Mouse (Mus musculus): ENCODE measurements around the gene Bphl.
A peak's percentile ranks its signal among the peaks of the same experiment; 100 is the strongest.
"Not testable (repeated sequence)": the region's sequence is repeated elsewhere in the genome, so short reads cannot be mapped to it uniquely, and the experiment has no call there.

Gene Bphl

GRCm38 (mm10) chr13:34088201-34088649 is 50.8 kb downstream of the Bphl start:
- DNase-seq (ENCODE audit: low spot score), result not testable (repeated sequence)

DNA sequence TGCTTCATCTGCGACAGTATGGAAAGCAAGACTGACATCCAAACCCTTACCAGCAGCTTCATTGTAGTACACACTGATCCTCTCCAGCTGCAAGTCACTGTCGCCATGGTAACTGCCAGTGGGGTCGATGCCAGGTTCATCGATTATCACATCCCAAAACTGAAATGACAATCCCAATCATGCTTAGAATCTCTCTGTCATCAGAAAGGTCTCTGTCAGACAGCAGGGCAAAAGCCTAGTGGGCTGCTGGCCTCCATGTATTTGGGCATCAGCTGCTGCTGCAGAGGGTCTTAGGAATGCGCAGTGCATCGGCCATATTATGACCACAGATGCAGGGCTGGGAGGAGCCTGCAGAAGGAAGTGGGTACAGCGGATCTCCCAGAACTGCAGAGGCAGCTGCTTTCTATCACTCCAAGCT is 51.5 kb downstream of the Bphl start:
- DNase-seq (ENCODE audit: low spot score), result no peak

GRCm38 (mm10) chr13:34089358-34089757 is 52.0 kb downstream of the Bphl start:
- no peak for DNase-seq (ENCODE audit: low spot score)

DNA sequence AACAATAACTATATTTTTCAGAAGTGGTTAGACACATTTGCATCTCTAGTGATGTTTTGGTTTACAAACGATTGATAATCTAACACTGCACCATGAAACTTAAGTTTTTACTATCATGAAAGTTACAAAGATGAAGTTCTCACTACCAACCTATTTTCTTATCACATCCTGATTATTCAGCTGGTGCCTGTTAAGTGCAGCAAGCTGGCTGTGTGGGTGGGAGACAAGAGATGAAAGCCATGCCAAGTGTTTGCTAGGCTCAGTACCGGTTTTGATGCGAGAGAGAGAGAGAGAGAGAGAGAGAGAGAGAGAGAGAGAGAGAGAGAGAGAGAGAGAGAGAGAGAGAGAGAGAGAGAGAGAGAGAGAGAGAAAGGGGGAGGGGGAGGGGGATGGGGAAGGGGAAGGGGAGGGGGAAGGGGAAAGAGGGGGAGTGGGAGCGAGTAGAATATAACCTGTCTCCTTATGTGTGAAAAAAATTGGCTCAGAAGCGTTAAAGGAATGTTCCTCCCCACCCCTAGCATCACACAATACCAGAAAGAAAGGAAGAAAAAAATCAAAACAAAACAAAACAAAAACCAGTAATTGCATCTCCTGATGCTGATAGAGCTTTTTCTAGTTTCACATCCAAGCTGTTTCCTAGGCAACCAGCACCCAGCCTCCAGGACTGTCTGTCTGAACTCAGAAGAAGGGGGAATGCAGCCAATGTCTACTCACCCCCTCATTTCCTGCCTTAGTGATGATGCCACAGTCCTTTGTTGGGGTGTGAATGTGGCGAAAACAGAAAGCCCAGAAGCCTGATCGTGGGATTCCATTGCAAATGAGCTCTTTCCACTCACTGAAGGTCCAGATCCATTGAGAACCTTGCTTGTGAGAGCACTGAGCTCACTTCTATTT is 58.4 kb downstream of the Bphl start:
- no peak for DNase-seq (ENCODE audit: low spot score)

DNA sequence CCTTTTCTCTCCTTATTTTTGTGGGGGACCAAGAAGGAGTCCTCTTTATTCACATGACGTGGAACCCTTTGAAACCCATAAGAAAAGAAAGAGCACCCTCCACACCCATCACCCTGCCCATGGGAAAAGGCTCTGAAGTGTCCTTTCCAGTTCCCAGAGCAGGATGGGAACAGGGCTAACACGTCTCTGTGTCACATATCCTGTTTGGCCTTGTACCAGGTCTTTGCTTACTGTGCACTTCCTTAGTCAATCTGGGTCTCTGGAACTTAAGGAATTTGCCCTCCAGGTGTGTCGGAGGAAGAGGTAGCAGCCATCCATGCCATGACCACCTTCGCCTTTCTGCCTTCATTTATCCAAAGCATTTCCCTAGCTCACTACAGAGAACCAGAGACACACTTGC is 59.1 kb downstream of the Bphl start:
- no peak for DNase-seq (ENCODE audit: low spot score)

- DNase-seq (ENCODE audit: low spot score), result no peak
Observed at GRCm38 (mm10) chr13:34097086-34097485, 59.7 kb downstream of the Bphl start.

DNA sequence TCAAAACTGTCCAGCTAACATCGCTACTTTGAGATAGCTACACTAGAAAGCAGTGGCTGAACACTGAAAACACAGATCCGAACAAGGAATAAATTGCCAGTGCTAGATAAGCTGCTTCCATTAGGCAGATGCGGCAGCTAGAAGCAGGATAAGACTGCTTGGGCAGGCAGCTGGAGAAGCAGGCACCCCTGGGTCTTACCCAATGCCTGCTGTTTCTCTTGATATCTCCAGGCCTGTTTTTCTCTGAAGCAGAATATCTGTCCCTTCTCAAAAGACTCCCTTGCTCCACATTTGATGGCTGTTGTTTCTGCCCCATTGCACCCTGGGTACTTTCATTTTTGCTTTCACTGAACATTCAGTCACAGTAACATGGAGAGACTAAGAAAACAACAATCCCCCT is 63.3 kb downstream of the Bphl start:
- DNase-seq (ENCODE audit: low spot score), result no peak

DNA sequence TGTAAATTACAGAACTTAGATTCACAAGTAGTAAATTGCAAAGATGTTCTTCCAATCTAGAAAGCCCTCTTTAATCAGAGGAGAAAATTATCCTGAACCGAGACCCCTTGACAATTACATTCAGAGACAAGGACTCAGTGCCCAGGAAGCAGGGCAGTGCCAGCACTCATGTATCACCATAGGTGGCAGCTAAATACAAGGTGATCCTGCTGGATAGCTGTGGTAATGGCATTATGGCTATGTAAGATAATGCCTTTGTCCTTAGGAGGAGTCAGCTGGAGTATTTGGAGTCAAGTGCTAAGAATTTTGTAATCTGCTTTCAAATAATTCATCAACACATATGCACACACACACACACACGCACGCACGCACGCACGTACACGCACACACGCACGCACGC is 63.9 kb downstream of the Bphl start:
- DNase-seq (ENCODE audit: low spot score), result no peak

GRCm38 (mm10) chr13:34101908-34102307 is 64.5 kb downstream of the Bphl start:
- no peak for DNase-seq (ENCODE audit: low spot score)

- no peak for DNase-seq (ENCODE audit: low spot score)
Observed at GRCm38 (mm10) chr13:34105364-34105763, 68.0 kb downstream of the Bphl start.

GRCm38 (mm10) chr13:34106256-34106655 is 68.9 kb downstream of the Bphl start:
- no peak for DNase-seq (ENCODE audit: low spot score)

DNA sequence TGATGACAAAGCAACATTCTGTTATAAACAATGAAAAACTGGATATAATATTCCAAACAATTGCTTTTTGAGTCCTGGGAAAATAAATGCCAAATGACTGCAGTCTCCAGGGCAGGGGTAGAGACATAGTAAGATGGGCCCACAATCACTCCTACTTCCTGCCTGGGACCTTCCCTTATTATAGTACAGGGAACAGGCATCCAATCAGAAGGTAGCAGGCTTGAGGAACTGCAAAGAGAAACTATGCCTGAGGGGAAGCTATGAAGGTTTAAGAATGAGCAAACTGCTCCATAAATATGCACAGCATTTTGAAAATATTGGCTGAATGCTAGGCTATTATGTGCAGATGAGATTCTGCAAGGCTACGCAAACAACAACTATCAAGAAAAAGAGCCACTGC is 69.6 kb downstream of the Bphl start:
- no peak for DNase-seq (ENCODE audit: low spot score)

GRCm38 (mm10) chr13:34109035-34109676 is 71.8 kb downstream of the Bphl start:
- no peak for DNase-seq (ENCODE audit: low spot score)

DNA sequence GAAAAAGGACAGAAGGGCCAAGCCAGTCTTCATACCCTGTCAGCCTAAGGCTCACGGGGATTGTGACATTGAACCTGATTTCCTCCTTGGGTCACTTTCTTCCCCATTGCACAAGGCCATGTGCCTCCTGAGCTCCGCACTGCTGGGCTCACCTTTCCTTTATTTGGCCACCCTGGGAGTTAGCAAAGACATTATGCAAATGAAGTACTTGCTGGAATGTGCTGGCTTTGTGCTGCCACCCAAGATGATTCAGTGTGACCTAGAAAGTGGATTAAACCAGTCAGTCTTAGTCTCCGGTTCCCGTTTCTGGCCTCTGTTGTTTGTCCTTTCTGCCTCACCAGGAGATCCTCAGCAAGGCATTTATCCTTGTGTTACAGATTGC is 72.3 kb downstream of the Bphl start:
- no peak for DNase-seq (ENCODE audit: low spot score)

DNA sequence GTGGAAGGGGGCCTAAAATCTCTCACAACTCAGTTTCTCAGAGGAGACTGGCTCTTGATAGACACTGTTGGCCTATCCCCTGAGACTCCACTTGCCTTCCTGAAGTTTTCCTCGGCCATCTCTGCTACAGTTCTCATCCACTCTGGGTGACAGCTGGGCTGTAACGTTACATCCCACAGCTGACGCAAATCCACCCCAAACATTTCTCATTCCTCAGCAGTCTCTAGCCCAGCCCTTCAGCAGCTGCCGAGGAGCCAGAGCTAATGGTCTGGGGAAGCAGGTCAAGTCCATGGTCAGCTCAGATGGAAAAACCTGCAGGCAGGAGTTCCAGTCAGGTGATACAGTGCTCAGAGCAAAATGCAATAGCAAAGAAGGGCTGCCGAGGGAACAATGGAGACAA is 73.6 kb downstream of the Bphl start:
- no peak for DNase-seq (ENCODE audit: low spot score)

DNA sequence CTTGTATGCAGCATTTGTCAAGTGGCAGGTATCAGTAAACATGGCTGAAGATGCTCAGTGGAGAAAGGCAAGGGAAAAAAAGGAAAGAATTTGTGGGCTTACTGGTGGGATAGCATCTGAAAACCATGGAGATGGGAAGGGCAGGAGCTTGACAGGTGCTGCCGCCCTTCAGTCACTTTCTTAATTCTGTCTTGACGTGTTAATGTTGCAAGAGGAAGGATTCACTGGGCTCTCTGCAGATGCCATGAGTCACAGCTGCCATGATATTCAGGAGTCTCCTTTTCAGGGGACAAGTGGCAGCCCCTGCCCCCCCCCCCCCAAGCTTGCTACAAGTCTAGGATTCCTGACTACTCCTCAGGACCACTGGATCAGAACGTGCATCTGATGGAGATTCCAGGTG is 74.5 kb downstream of the Bphl start:
- DNase-seq (ENCODE audit: low spot score), result no peak

DNA sequence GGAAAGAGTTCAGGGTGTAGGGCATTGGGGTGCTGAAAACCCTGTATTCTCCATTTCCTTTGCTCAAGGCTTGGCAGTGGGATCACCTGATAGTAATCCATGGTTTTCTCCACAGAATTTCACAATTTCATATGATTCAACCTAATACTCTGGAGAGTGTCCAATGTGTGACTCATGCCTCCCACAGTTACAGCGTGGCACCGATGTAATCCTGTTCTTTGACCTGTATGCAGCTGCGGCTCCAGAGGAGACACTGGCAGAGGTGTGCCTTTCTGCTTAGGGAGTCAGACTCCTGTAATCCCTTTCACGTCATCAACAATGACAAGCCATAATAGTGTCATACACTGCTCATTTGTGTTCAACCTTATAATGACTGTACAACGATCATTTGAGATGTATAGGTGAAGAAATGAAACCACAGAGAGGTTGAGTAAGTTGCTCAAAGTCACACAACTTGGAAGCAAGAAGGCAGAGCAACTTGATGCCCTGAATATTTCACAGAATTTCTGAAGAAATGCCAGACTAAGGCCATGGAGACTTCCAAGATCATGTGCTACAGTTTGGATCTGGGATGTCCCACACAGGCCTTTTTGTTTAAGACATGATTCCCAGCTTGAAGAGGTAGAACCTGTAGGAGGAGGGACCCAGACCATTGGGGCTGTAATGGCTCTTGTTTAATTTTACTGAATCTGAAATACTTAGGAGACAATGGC is 75.1 kb downstream of the Bphl start:
- peak; percentile 54 for DNase-seq (ENCODE audit: low spot score)

DNA sequence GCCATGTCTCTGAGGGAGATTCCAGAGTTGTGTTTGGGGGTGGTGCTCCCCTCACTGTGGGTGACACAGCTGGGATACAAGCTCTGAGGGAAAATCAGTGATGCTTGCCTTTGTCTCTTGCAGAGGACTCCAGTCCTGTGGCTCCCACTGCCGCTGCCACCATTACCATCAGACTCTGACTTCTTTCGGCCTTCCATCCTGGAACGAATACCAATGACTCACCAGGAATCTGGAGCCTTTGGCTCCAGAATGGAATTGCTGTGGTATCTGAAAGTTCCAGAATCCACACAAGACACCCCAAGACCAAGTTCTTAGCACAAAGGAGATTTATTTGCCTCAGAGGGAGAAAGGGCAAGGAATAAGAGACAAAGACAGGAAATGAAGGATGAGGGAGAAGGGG is 75.7 kb downstream of the Bphl start:
- DNase-seq (ENCODE audit: low spot score), result no peak

GRCm38 (mm10) chr13:34114654-34115053 is 77.3 kb downstream of the Bphl start:
- no peak for DNase-seq (ENCODE audit: low spot score)

GRCm38 (mm10) chr13:34116508-34116907 is 79.1 kb downstream of the Bphl start:
- no peak for DNase-seq (ENCODE audit: low spot score)

DNA sequence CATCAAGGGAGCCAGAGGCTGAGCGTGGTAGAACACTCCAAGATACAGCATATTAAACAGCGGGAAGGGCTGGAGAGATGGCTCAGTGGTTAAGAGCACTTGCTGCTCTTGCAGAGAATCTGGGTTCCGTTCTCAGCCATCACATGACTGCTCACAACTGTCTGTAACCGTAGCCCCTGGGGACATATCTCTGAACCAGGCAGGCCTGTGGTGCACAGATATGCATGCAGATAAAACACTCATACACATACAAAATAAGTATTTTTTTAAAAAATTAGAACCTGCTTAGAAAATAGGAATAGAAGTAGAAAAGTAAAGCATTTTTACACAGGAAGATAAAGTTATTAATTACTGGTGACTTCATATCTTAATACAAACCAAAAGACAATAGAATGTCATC is 81.4 kb downstream of the Bphl start:
- no peak for DNase-seq (ENCODE audit: low spot score)

DNA sequence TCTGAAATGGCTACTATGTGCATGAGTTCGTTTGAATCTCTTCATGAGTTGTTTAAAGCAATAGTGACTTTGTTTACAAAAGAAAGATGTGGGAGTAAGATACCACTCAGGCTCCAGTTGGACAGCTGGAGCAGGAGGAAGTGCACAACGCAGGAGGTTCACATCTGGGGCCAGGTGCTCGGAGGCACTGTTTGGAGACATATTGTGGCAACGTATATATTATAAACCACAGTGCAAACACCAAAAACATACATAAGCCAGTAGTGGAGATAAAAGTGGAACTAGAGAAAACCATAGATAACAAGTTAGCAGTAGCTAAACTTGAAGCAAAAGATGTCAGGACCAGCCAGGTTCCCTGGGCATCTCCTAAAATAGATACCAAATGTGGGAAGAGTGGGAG is 82.0 kb downstream of the Bphl start:
- no peak for DNase-seq (ENCODE audit: low spot score)

GRCm38 (mm10) chr13:34120536-34120935 is 83.1 kb downstream of the Bphl start:
- DNase-seq (ENCODE audit: low spot score), result no peak

Measured in urinary bladder, postnatal 25 days (tissue).